22 mouse cellular contexts compared by ENCODE assay signal in the genomic region with DNA sequence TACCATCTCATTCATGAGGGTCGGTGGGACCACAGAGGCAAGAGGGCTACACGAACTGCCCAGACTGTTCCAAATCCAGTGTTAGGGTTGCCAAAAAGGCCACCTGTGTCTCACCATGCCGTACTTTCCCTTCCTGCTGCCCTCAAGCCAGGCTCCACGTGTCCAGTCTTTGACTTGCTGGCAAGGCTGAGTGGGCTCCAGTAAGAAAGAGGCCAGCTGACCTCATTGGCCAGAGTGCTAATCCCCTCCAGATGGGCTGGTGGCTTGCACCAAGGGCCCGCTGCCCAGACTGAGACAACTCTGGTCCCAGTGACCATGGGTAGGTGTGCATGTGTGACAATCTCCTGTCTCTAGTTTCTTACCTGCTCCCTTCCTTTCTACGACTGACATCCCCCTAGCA. TPM values are rescaled to one million over a fixed set of nuclear protein-coding genes. Genes with fewer than 3 reads are reported as not detected.
A peak's percentile ranks its signal among the peaks of the same experiment; 100 is the strongest.
DNase-seq lines count a peak whose midpoint lies in the region.
"Had no signal": no experiment of that assay in that cellular context is flagged by ENCODE, and none has a peak within 500 bp of the region (broad histone marks: within the 10 kb centered on the region; RNA-seq: fewer than 3 reads in every experiment).

No protein-coding gene starts in this region.

- intact Hi-C loops in left cerebral cortex, postnatal 4 days (cut with DNase I): no loop called here

- DNase-seq in left cerebral cortex, postnatal 4 days: peak; percentile 67
- no peak for DNase-seq in left cerebral cortex, adult 11 months (ENCODE audit: low spot score)
- DNase-seq in cerebellum, adult 11 months: peak; percentile 77
- peak; percentile 68 for DNase-seq in cerebellum, adult 8-10 months
- peak; percentile 69 to 78 for DNase-seq in cerebellum, postnatal 36 days
- DNase-seq in kidney, postnatal 25 days: no peak
- no peak for DNase-seq in urinary bladder, postnatal 14 days (ENCODE audit: low spot score)
- DNase-seq in frontal cortex, adult 2 months (ENCODE audit: extremely low spot score in 1 of 2, low spot score in 1 of 2): no peak
- DNase-seq: adrenal gland, postnatal 36 days; heart, adult 18-20 months; kidney, adult 18-20 months; layer of hippocampus, adult 9-11 months; liver, postnatal 0 days; right cerebral cortex, postnatal 14 days; spleen, adult 18-20 months; thymus, postnatal 14 days had no signal

RNA-seq across cellular contexts. Expression of a gene that starts 3.7 kb away (rescaled TPM):
- total RNA-seq in left cerebral cortex, postnatal 4 days (2021): 100 to 1,000 TPM; 180 to 184 TPM
- 188 and 191 TPM in 2 replicates for polyA plus RNA-seq in frontal cortex, adult 2 months (2012; rRNA removed)
- total RNA-seq: common myeloid progenitor, adult 5-6 weeks had no signal
- polyA plus RNA-seq: inflammation-experienced regulatory T-cells, adult 6 months; macrophage had no signal

RNA-seq across cellular contexts. Expression of a gene that starts 8.3 kb away (rescaled TPM):
- total RNA-seq in left cerebral cortex, postnatal 4 days (2021): 1 to 10 TPM; 2.0 to 2.4 TPM
- polyA plus RNA-seq in frontal cortex, adult 2 months (2012; rRNA removed): 0.24 and 0.34 TPM in 2 replicates
- total RNA-seq: adrenal gland, postnatal 36 days; common myeloid progenitor, adult 5-6 weeks had no signal
- polyA plus RNA-seq: heart, embryonic 14.5 days; inflammation-experienced regulatory T-cells, adult 6 months; limb, embryonic 11.5 days; liver, embryonic 11.5 days; liver, postnatal 0 days; macrophage had no signal

RNA-seq across cellular contexts. Expression of a gene that starts 22.1 kb away (rescaled TPM):
- total RNA-seq in left cerebral cortex, postnatal 4 days (2021): 1 to 10 TPM; 1.3 to 1.5 TPM
- 0.60 and 1.2 TPM in 2 replicates for polyA plus RNA-seq in frontal cortex, adult 2 months (2012; rRNA removed)
- total RNA-seq: common myeloid progenitor, adult 5-6 weeks had no signal
- polyA plus RNA-seq: inflammation-experienced regulatory T-cells, adult 6 months; macrophage had no signal

RNA-seq across cellular contexts. Expression of a gene that starts 43.9 kb away (rescaled TPM):
- total RNA-seq in left cerebral cortex, postnatal 4 days (2021): 1 to 10 TPM in 1 of 2 experiments, under 1 TPM in 1; 0.82 to 2.2 TPM
- polyA plus RNA-seq in frontal cortex, adult 2 months (2012; rRNA removed): 1.9 and 2.0 TPM in 2 replicates
- polyA plus RNA-seq: inflammation-experienced regulatory T-cells, adult 6 months had no signal

Comparison
In these comparisons a context has a peak if more than half of its experiments do, and no peak if none do; other contexts are left out.
1. DNase-seq: peak in left cerebral cortex, postnatal 4 days (single experiment), cerebellum, adult 11 months (single experiment), cerebellum, adult 8-10 months (single experiment) and cerebellum, postnatal 36 days (2 of 2); none in left cerebral cortex, adult 11 months (single experiment), kidney, postnatal 25 days (0 of 2), urinary bladder, postnatal 14 days (single experiment) and frontal cortex, adult 2 months (0 of 2).